Mouse (Mus musculus) ES-Bruce4 (cell line): ENCODE measurements around the gene Mt4.

Experiments
- CTCF ChIP-seq: IDR thresholded peaks from one replicate; pipeline ENCODE4 v1.8.1; 2011; ENCODE audit warnings: low read depth, low read length
- EP300 ChIP-seq: IDR thresholded peaks from 2 replicates; pipeline ENCODE4 v1.6.1; 2011; ENCODE audit warnings: low read depth, low read length; ENCODE audit not compliant: insufficient read depth
- POLR2A ChIP-seq: IDR thresholded peaks from one replicate; pipeline ENCODE4 v1.8.1; 2011; ENCODE audit warnings: low read length; ENCODE audit not compliant: insufficient read depth

DNA sequence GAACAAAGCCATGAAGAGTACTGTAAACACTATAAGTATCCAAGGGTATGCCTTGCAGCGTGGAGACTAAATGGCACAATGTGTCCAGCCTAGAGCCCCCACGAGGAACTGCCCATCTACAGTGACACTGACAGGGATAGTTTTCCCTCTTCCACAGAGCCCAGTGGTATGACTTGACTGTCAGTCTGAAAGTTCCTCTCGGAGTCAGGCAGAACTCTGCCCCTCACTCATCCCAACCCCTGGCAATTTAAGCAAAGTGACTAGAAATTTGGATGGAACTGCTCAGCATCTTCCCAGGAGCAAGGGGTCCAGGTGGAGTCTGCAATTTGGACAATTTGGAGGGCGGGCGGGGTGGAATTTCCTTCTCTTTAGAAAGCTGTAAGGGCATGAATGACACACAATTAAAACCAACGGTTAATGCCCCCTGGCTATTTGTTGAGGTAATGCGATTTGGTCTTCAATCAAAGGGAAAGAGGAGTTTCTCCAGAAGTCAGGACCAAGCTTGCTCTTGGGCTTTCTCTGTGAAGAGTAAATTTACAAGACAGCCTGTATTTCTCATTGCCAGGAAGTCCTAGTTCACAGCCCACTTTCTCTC, 37.7 kb downstream of the Mt4 start:
- TF ChIP-seq POLR2A (no peak), CTCF (no peak), EP300 (no peak)
